Comparison of ENCODE assay signal across 8 mouse cellular contexts in genomic region chr8:70500386-70501301, GRCm38 (mm10). TPM values are rescaled to one million over a fixed set of nuclear protein-coding genes. Genes with fewer than 3 reads are reported as not detected.
DNase-seq lines count a peak whose midpoint lies in the region; ATAC-seq and TF ChIP-seq lines count a peak whose summit lies in the region.

No protein-coding gene starts in this region.

- peak overlapping the region; percentile 25 for H3K4me3 ChIP-seq in hindbrain, embryonic 10.5 days
- H3K4me3 ChIP-seq in hindbrain, embryonic 11.5 days (ENCODE audit: low read depth, low read length) = no peak overlapping the region
- peak overlapping the region; percentile 10; the same call in 1 of the 2 replicates for H3K4me3 ChIP-seq in hindbrain, embryonic 12.5 days
- H3K4me3 ChIP-seq in liver, embryonic 14.5 days (ENCODE audit: insufficient read depth in 1 of 2, low read depth in 2 of 2, low read length in 2 of 2) = peak overlapping the region; percentile 39 to 55

- H3K9ac ChIP-seq in hindbrain, embryonic 11.5 days (ENCODE audit: low read depth, low read length) = no peak overlapping the region
- no peak overlapping the region for H3K9ac ChIP-seq in hindbrain, embryonic 12.5 days
- H3K9ac ChIP-seq in liver, embryonic 14.5 days (replicated peaks) = peak overlapping the region; percentile 59

- ATAC-seq in hindbrain, embryonic 11.5 days (ENCODE audit: low FRiP score) = no peak
- ATAC-seq in activated CD4-positive, CD25-positive, alpha-beta regulatory T cell, adult 4 months = peak; percentile 40
- no peak for ATAC-seq in hindbrain, embryonic 12.5 days (ENCODE audit: low FRiP score)
- ATAC-seq in liver, embryonic 14.5 days (ENCODE audit: insufficient read depth) = peak; percentile 86

- H3K27me3 ChIP-seq in hindbrain, embryonic 10.5 days (ENCODE audit: insufficient read depth, poor library complexity, severe bottlenecking) = peaks cover 93% of the 10 kb centered on the region
- H3K27me3 ChIP-seq in hindbrain, embryonic 11.5 days (ENCODE audit: control insufficient read depth, insufficient read depth, low read length) = peaks cover 78% of the 10 kb centered on the region
- H3K27me3 ChIP-seq in hindbrain, embryonic 12.5 days = peaks cover 86% of the 10 kb centered on the region
- peaks cover 33% of the 10 kb centered on the region for H3K27me3 ChIP-seq in liver, embryonic 14.5 days (ENCODE audit: control insufficient read depth, insufficient read depth, low read length)

- TF ChIP-seq CTCF in liver, embryonic 14.5 days (IDR thresholded peaks at IDR 0.05; ENCODE audit: low read depth) = no peak

- no peaks in the 10 kb centered on the region for H3K9me3 ChIP-seq in hindbrain, embryonic 10.5 days
- no peaks in the 10 kb centered on the region for H3K9me3 ChIP-seq in hindbrain, embryonic 11.5 days (ENCODE audit: control insufficient read depth, low read length)
- no peaks in the 10 kb centered on the region for H3K9me3 ChIP-seq in hindbrain, embryonic 12.5 days (replicated peaks)
- no peaks in the 10 kb centered on the region for H3K9me3 ChIP-seq in liver, embryonic 14.5 days (ENCODE audit: control insufficient read depth, low read length)

- peak; percentile 74 for TF ChIP-seq EP300 in liver, embryonic 14.5 days (IDR thresholded peaks at IDR 0.05; ENCODE audit: low read depth)

- DNase-seq in hindbrain, embryonic 10.5 days (ENCODE audit: low spot score) = no peak
- DNase-seq in hindbrain, embryonic 11.5 days (ENCODE audit: low spot score) = no peak
- DNase-seq in liver, embryonic 14.5 days (ENCODE audit: low read depth in 3 of 3, low spot score in 3 of 3) = peak; percentile 58 to 69 (median 66)
- DNase-seq in thymus, postnatal 14 days = peak; percentile 59
- no peak for DNase-seq in adrenal gland, postnatal 36 days
- DNase-seq in gastrocnemius, postnatal 25 days = no peak

- 8% methylated on average over 39 of the region's 39 CpGs for WGBS in hindbrain, embryonic 10.5 days
- 6% methylated on average over 39 of the region's 39 CpGs for WGBS in hindbrain, embryonic 11.5 days
- 8% methylated on average over 39 of the region's 39 CpGs for WGBS in hindbrain, embryonic 12.5 days
- WGBS in liver, embryonic 14.5 days (ENCODE audit: insufficient replicate concordance) = 4% methylated on average over 39 of the region's 39 CpGs

- peaks cover 60% of the 10 kb centered on the region for H3K4me1 ChIP-seq in hindbrain, embryonic 10.5 days (replicated peaks)
- H3K4me1 ChIP-seq in hindbrain, embryonic 11.5 days (replicated peaks; ENCODE audit: control insufficient read depth, insufficient read depth, low read length) = peaks cover 6% of the 10 kb centered on the region
- peaks cover 31% of the 10 kb centered on the region for H3K4me1 ChIP-seq in hindbrain, embryonic 12.5 days
- H3K4me1 ChIP-seq in liver, embryonic 14.5 days (replicated peaks; ENCODE audit: control insufficient read depth in 2 of 2, insufficient read depth in 2 of 2, low read length in 1 of 2) = peaks cover 34 to 41% of the 10 kb centered on the region in 2 experiments

- no peak overlapping the region for H3K27ac ChIP-seq in hindbrain, embryonic 10.5 days
- H3K27ac ChIP-seq in hindbrain, embryonic 11.5 days (ENCODE audit: low read depth, low read length) = no peak overlapping the region
- no peak overlapping the region for H3K27ac ChIP-seq in hindbrain, embryonic 12.5 days
- H3K27ac ChIP-seq in liver, embryonic 14.5 days = peak overlapping the region; percentile 72

- peaks cover 18% of the 10 kb centered on the region for H3K36me3 ChIP-seq in hindbrain, embryonic 10.5 days
- peaks cover 2% of the 10 kb centered on the region; the same call in 1 of the 2 replicates for H3K36me3 ChIP-seq in hindbrain, embryonic 11.5 days (ENCODE audit: control insufficient read depth, insufficient read depth, low read length)
- H3K36me3 ChIP-seq in hindbrain, embryonic 12.5 days = no peaks in the 10 kb centered on the region; the same call in 1 of the 2 replicates
- no peaks in the 10 kb centered on the region for H3K36me3 ChIP-seq in liver, embryonic 14.5 days (replicated peaks; ENCODE audit: control insufficient read depth, insufficient read depth, low read depth)

- H3K4me2 ChIP-seq in hindbrain, embryonic 11.5 days (replicated peaks; ENCODE audit: low read depth, low read length) = no peak overlapping the region; the same call in 1 of the 2 replicates
- peak overlapping the region; percentile 21 for H3K4me2 ChIP-seq in hindbrain, embryonic 12.5 days (replicated peaks)
- peak overlapping the region; percentile 74 for H3K4me2 ChIP-seq in liver, embryonic 14.5 days (ENCODE audit: low read depth)

RNA-seq across cellular contexts. Expression of gene Rex1bd, which starts 5.9 kb away (rescaled TPM):
- 131 and 148 TPM in 2 replicates for polyA plus RNA-seq in hindbrain, embryonic 10.5 days (2016; fragmentation: Nextera tagmentation; extraction: Ambion mirVana)
- polyA plus RNA-seq in hindbrain, embryonic 11.5 days (2014; fragmentation: Nextera tagmentation; extraction: Ambion mirVana) = 129 and 136 TPM in 2 replicates
- polyA plus RNA-seq in activated CD4-positive, CD25-positive, alpha-beta regulatory T cell, adult 4 months (2017; shearing (Covaris generic)) = 10 to 100 TPM; 89.0 to 95.4 TPM
- polyA plus RNA-seq in hindbrain, embryonic 12.5 days (2016; fragmentation: Nextera tagmentation; extraction: Ambion mirVana) = 118 TPM in 2 replicates
- 55.1 and 71.6 TPM in 2 replicates for polyA plus RNA-seq in liver, embryonic 14.5 days (2012; rRNA removed)
- 72.0 and 74.2 TPM in 2 replicates for polyA plus RNA-seq in liver, embryonic 14.5 days (2014; fragmentation: Nextera tagmentation; extraction: Ambion mirVana)
- total RNA-seq in adrenal gland, postnatal 36 days (2021) = 100 to 1,000 TPM; 144 to 154 TPM
- total RNA-seq in gastrocnemius, postnatal 25 days (2021) = 100 to 1,000 TPM; 112 to 120 TPM

RNA-seq across cellular contexts. Expression of gene Crlf1, which starts 7.7 kb away (rescaled TPM):
- 4.5 and 10.3 TPM in 2 replicates for polyA plus RNA-seq in hindbrain, embryonic 10.5 days (2016; fragmentation: Nextera tagmentation; extraction: Ambion mirVana)
- 2.4 and 6.6 TPM in 2 replicates for polyA plus RNA-seq in hindbrain, embryonic 11.5 days (2014; fragmentation: Nextera tagmentation; extraction: Ambion mirVana)
- not detected for polyA plus RNA-seq in activated CD4-positive, CD25-positive, alpha-beta regulatory T cell, adult 4 months (2017; shearing (Covaris generic))
- polyA plus RNA-seq in hindbrain, embryonic 12.5 days (2016; fragmentation: Nextera tagmentation; extraction: Ambion mirVana) = 3.3 and 4.2 TPM in 2 replicates
- 1.5 and 1.9 TPM in 2 replicates for polyA plus RNA-seq in liver, embryonic 14.5 days (2012; rRNA removed)
- 3.7 and 4.0 TPM in 2 replicates for polyA plus RNA-seq in liver, embryonic 14.5 days (2014; fragmentation: Nextera tagmentation; extraction: Ambion mirVana)
- total RNA-seq in adrenal gland, postnatal 36 days (2021) = under 1 TPM; 0.23 to 0.95 TPM
- 1 to 10 TPM; 1.7 to 3.8 TPM for total RNA-seq in gastrocnemius, postnatal 25 days (2021)

RNA-seq across cellular contexts. Expression of gene Uba52, which starts 10.0 kb away (rescaled TPM):
- polyA plus RNA-seq in hindbrain, embryonic 10.5 days (2016; fragmentation: Nextera tagmentation; extraction: Ambion mirVana) = 914 and 933 TPM in 2 replicates
- polyA plus RNA-seq in hindbrain, embryonic 11.5 days (2014; fragmentation: Nextera tagmentation; extraction: Ambion mirVana) = 814 and 839 TPM in 2 replicates
- 1,000 to 10,000 TPM; 3,631 to 4,013 TPM for polyA plus RNA-seq in activated CD4-positive, CD25-positive, alpha-beta regulatory T cell, adult 4 months (2017; shearing (Covaris generic))
- 633 and 755 TPM in 2 replicates for polyA plus RNA-seq in hindbrain, embryonic 12.5 days (2016; fragmentation: Nextera tagmentation; extraction: Ambion mirVana)
- polyA plus RNA-seq in liver, embryonic 14.5 days (2012; rRNA removed) = 553 and 870 TPM in 2 replicates
- polyA plus RNA-seq in liver, embryonic 14.5 days (2014; fragmentation: Nextera tagmentation; extraction: Ambion mirVana) = 738 and 773 TPM in 2 replicates
- 1,000 to 10,000 TPM; 1,515 to 1,560 TPM for total RNA-seq in adrenal gland, postnatal 36 days (2021)
- 100 to 1,000 TPM; 785 to 797 TPM for total RNA-seq in gastrocnemius, postnatal 25 days (2021)

RNA-seq across cellular contexts. Expression of gene Tmem59l, which starts 13.5 kb away (rescaled TPM):
- 11.1 and 11.5 TPM in 2 replicates for polyA plus RNA-seq in hindbrain, embryonic 10.5 days (2016; fragmentation: Nextera tagmentation; extraction: Ambion mirVana)
- polyA plus RNA-seq in hindbrain, embryonic 11.5 days (2014; fragmentation: Nextera tagmentation; extraction: Ambion mirVana) = 15.6 and 19.6 TPM in 2 replicates
- under 1 TPM in 1 of 2 experiments, not detected in 1; 0.22 TPM for polyA plus RNA-seq in activated CD4-positive, CD25-positive, alpha-beta regulatory T cell, adult 4 months (2017; shearing (Covaris generic))
- 27.0 and 29.2 TPM in 2 replicates for polyA plus RNA-seq in hindbrain, embryonic 12.5 days (2016; fragmentation: Nextera tagmentation; extraction: Ambion mirVana)
- polyA plus RNA-seq in liver, embryonic 14.5 days (2012; rRNA removed) = 0.03 and 0.09 TPM in 2 replicates
- polyA plus RNA-seq in liver, embryonic 14.5 days (2014; fragmentation: Nextera tagmentation; extraction: Ambion mirVana) = not detected in 2 replicates
- 10 to 100 TPM in 1 of 2 experiments, 1 to 10 TPM in 1; 9.5 to 11.3 TPM for total RNA-seq in adrenal gland, postnatal 36 days (2021)
- total RNA-seq in gastrocnemius, postnatal 25 days (2021) = not detected

RNA-seq across cellular contexts. Expression of gene Klhl26, which starts 23.9 kb away (rescaled TPM):
- polyA plus RNA-seq in hindbrain, embryonic 10.5 days (2016; fragmentation: Nextera tagmentation; extraction: Ambion mirVana) = 18.5 and 19.1 TPM in 2 replicates
- polyA plus RNA-seq in hindbrain, embryonic 11.5 days (2014; fragmentation: Nextera tagmentation; extraction: Ambion mirVana) = 11.1 and 12.8 TPM in 2 replicates
- polyA plus RNA-seq in activated CD4-positive, CD25-positive, alpha-beta regulatory T cell, adult 4 months (2017; shearing (Covaris generic)) = 1 to 10 TPM; 7.2 to 9.5 TPM
- polyA plus RNA-seq in hindbrain, embryonic 12.5 days (2016; fragmentation: Nextera tagmentation; extraction: Ambion mirVana) = 22.2 and 23.9 TPM in 2 replicates
- polyA plus RNA-seq in liver, embryonic 14.5 days (2012; rRNA removed) = 6.5 and 7.1 TPM in 2 replicates
- polyA plus RNA-seq in liver, embryonic 14.5 days (2014; fragmentation: Nextera tagmentation; extraction: Ambion mirVana) = 5.0 and 6.0 TPM in 2 replicates
- total RNA-seq in adrenal gland, postnatal 36 days (2021) = 10 to 100 TPM; 23.6 to 24.4 TPM
- 1 to 10 TPM; 4.9 to 6.1 TPM for total RNA-seq in gastrocnemius, postnatal 25 days (2021)

Comparison
In these comparisons a context has a peak if more than half of its experiments do, and no peak if none do; other contexts are left out.
1. DNase-seq: peak in liver, embryonic 14.5 days (3 of 3) and thymus, postnatal 14 days (single experiment); none in hindbrain, embryonic 10.5 days (single experiment), hindbrain, embryonic 11.5 days (single experiment), adrenal gland, postnatal 36 days (0 of 2) and gastrocnemius, postnatal 25 days (single experiment).
2. ATAC-seq: peak in activated CD4-positive, CD25-positive, alpha-beta regulatory T cell, adult 4 months (single experiment) and liver, embryonic 14.5 days (single experiment); none in hindbrain, embryonic 11.5 days (single experiment) and hindbrain, embryonic 12.5 days (single experiment).